Mouse (Mus musculus): Measurements from ENCODE around the gene Gstp3. TPM values are rescaled to one million over a fixed set of nuclear protein-coding genes. Genes with fewer than 3 reads are reported as not detected.

Gene Gstp3
- total and polyA plus RNA-seq, 3 experiments, result 1.4 TPM; not detected in 2

GRCm38 (mm10) chr19:4057389-4057788 is 2.0 kb downstream of the Gstp3 start:
- TF ChIP-seq PAX5 (IDR thresholded peaks at IDR 0.05; ENCODE audit: low read length), result no peak
- TF ChIP-seq TBP (conservative IDR thresholded peaks at IDR 0.05; ENCODE audit: low read depth, low read length), result no peak
- no peak for TF ChIP-seq USF2 (conservative IDR thresholded peaks at IDR 0.05; ENCODE audit: low read depth, low read length)
- no peak for TF ChIP-seq MYC (IDR thresholded peaks at IDR 0.05; ENCODE audit: low read depth, low read length)
- no peak for TF ChIP-seq SMC3 (IDR thresholded peaks at IDR 0.05; ENCODE audit: low read depth, low read length)
- TF ChIP-seq ETS1 (conservative IDR thresholded peaks at IDR 0.05; ENCODE audit: low read depth, low read length), result no peak
- TF ChIP-seq ZC3H11A (IDR thresholded peaks at IDR 0.05; ENCODE audit: low read depth, low read length), result no peak
- TF ChIP-seq EP300 (IDR thresholded peaks at IDR 0.05; ENCODE audit: low read length), result no peak
- Histone ChIP-seq H3K27ac (ENCODE audit: insufficient read depth, low read depth) (no peak overlapping the region), H3K9ac (ENCODE audit: insufficient read depth, low read depth) (no peak overlapping the region), H3K9me3 (replicated peaks; ENCODE audit: low read length) (peaks cover 3% of the 10 kb centered on the region), H3K4me2 (ENCODE audit: insufficient read depth, low read depth, poor library complexity, severe bottlenecking) (no peak overlapping the region), H3K27me3 (replicated peaks) (no peaks in the 10 kb centered on the region), H3K4me3 (replicated peaks in 1 of 3; ENCODE audit: low read depth in 2 of 3, low read length in 2 of 3, poor library complexity in 1 of 3) (no peak overlapping the region), H3K79me2 (replicated peaks; ENCODE audit: control insufficient read depth, extremely low read depth, insufficient read depth, poor library complexity, severe bottlenecking) (no peaks in the 10 kb centered on the region), H3K4me1 (ENCODE audit: control insufficient read depth in 1 of 2, insufficient read depth in 2 of 2) (peaks cover 27 to 35% of the 10 kb centered on the region in 2 experiments), H3K36me3 (replicated peaks in 1 of 2; ENCODE audit: control insufficient read depth in 1 of 2, insufficient read depth in 1 of 2, low read length in 1 of 2) (no peaks in the 10 kb centered on the region)
- DNase-seq (ENCODE audit: extremely low read depth), result no peak
- in situ Hi-C loops (cut with MboI; ENCODE audit: low pct_ligation_motif_present, low pct_unique_long_range_greater_than_20kb, low sequenced_read_pairs), result no loop called here
- dilution Hi-C loops (cut with MboI; ENCODE audit: extremely low pct_ligation_motif_present, extremely low pct_unique_long_range_greater_than_20kb, low sequenced_read_pairs), result no loop called here

GRCm38 (mm10) chr19:4056727-4057126 is 2.6 kb downstream of the Gstp3 start:
- dilution Hi-C loops (cut with MboI; ENCODE audit: extremely low pct_ligation_motif_present, extremely low pct_unique_long_range_greater_than_20kb, low sequenced_read_pairs), result no loop called here
- Histone ChIP-seq H3K79me2 (replicated peaks; ENCODE audit: control insufficient read depth, extremely low read depth, insufficient read depth, poor library complexity, severe bottlenecking) (no peaks in the 10 kb centered on the region), H3K27me3 (replicated peaks) (no peaks in the 10 kb centered on the region), H3K4me1 (ENCODE audit: control insufficient read depth in 1 of 2, insufficient read depth in 2 of 2) (peaks cover 27 to 42% of the 10 kb centered on the region in 2 experiments), H3K4me2 (ENCODE audit: insufficient read depth, low read depth, poor library complexity, severe bottlenecking) (no peak overlapping the region), H3K4me3 (replicated peaks in 1 of 3; ENCODE audit: low read depth in 2 of 3, low read length in 2 of 3, poor library complexity in 1 of 3) (no peak overlapping the region), H3K9ac (ENCODE audit: insufficient read depth, low read depth) (no peak overlapping the region), H3K36me3 (replicated peaks in 1 of 2; ENCODE audit: control insufficient read depth in 1 of 2, insufficient read depth in 1 of 2, low read length in 1 of 2) (no peaks in the 10 kb centered on the region), H3K9me3 (replicated peaks; ENCODE audit: low read length) (peaks cover 3% of the 10 kb centered on the region), H3K27ac (ENCODE audit: insufficient read depth, low read depth) (no peak overlapping the region)
- TF ChIP-seq E2F4 (IDR thresholded peaks at IDR 0.05; ENCODE audit: insufficient replicate concordance, low read depth, low read length) (no peak), CHD1 (IDR thresholded peaks at IDR 0.05; ENCODE audit: low read depth, low read length) (no peak), MAX (IDR thresholded peaks at IDR 0.05; ENCODE audit: low read length) (no peak), USF2 (conservative IDR thresholded peaks at IDR 0.05; ENCODE audit: low read depth, low read length) (no peak), ZKSCAN1 (IDR thresholded peaks at IDR 0.05; ENCODE audit: borderline replicate concordance, low read depth, low read length) (no peak), EP300 (IDR thresholded peaks at IDR 0.05; ENCODE audit: low read length) (no peak), ZMIZ1 (IDR thresholded peaks at IDR 0.05; ENCODE audit: low read depth, low read length) (no peak), SIN3A (IDR thresholded peaks at IDR 0.05; ENCODE audit: low read length) (no peak)
- DNase-seq (ENCODE audit: extremely low read depth), result no peak
- in situ Hi-C loops (cut with MboI; ENCODE audit: low pct_ligation_motif_present, low pct_unique_long_range_greater_than_20kb, low sequenced_read_pairs), result no loop called here

Data from CH12.LX (cell line).